Mouse (Mus musculus): ENCODE data around the gene Spast. TPM values are rescaled to one million over a fixed set of nuclear protein-coding genes. Genes with fewer than 3 reads are reported as not detected.
"Not testable (repeated sequence)": the region's sequence is repeated elsewhere in the genome, so short reads cannot be mapped to it uniquely, and the experiment has no call there.

Gene Spast
- polyA plus RNA-seq, 1 experiment from 2014 or later = 20.2 TPM

GRCm38 (mm10) chr17:74300089-74300488, 38.7 kb upstream of the Spast start:
- Histone ChIP-seq H3K4me2 (no peak overlapping the region), H3K36me3 (peaks cover 49% of the 10 kb centered on the region), H3K4me3 (no peak overlapping the region), H3K27ac (ENCODE audit: poor library complexity, severe bottlenecking) (no peak overlapping the region), H3K27me3 (replicated peaks) (no peaks in the 10 kb centered on the region), H3K9ac (no peak overlapping the region), H3K4me1 (replicated peaks) (no peaks in the 10 kb centered on the region), H3K9me3 (replicated peaks) (no peaks in the 10 kb centered on the region)
- no peak for ATAC-seq (ENCODE audit: insufficient number of reproducible peaks, low FRiP score)
- 87% methylated on average over 5 of the region's 5 CpGs for WGBS

GRCm38 (mm10) chr17:74304060-74304459, 34.7 kb upstream of the Spast start:
- H3K36me3 ChIP-seq = peaks cover 74% of the 10 kb centered on the region
- no peaks in the 10 kb centered on the region for H3K27me3 ChIP-seq (replicated peaks)
- no peak overlapping the region for H3K9ac ChIP-seq
- no peak overlapping the region for H3K4me3 ChIP-seq
- H3K27ac ChIP-seq (ENCODE audit: poor library complexity, severe bottlenecking) = no peak overlapping the region
- no peaks in the 10 kb centered on the region for H3K4me1 ChIP-seq (replicated peaks)
- no peaks in the 10 kb centered on the region for H3K9me3 ChIP-seq (replicated peaks)
- 87% methylated on average over 4 of the region's 4 CpGs for WGBS
- no peak overlapping the region for H3K4me2 ChIP-seq
- no peak for ATAC-seq (ENCODE audit: insufficient number of reproducible peaks, low FRiP score)

GRCm38 (mm10) chr17:74305616-74306015, 33.2 kb upstream of the Spast start:
- WGBS = 89% methylated on average over 4 of the region's 4 CpGs

GRCm38 (mm10) chr17:74306021-74306420, 32.8 kb upstream of the Spast start:
- Histone ChIP-seq H3K9ac (no peak overlapping the region), H3K36me3 (peaks cover 75% of the 10 kb centered on the region), H3K27ac (ENCODE audit: poor library complexity, severe bottlenecking) (no peak overlapping the region), H3K27me3 (replicated peaks) (no peaks in the 10 kb centered on the region), H3K4me1 (replicated peaks) (no peaks in the 10 kb centered on the region), H3K4me3 (no peak overlapping the region), H3K9me3 (replicated peaks) (no peaks in the 10 kb centered on the region), H3K4me2 (no peak overlapping the region)
- WGBS = 91% methylated on average over 1 of the region's 1 CpGs
- no peak for ATAC-seq (ENCODE audit: insufficient number of reproducible peaks, low FRiP score)

More at GRCm38 (mm10) chr17:74305616-74306015, 33.2 kb upstream of the Spast start:
- Histone ChIP-seq H3K4me2 (no peak overlapping the region), H3K9me3 (replicated peaks) (no peaks in the 10 kb centered on the region), H3K4me3 (no peak overlapping the region), H3K9ac (no peak overlapping the region), H3K4me1 (replicated peaks) (no peaks in the 10 kb centered on the region), H3K27ac (ENCODE audit: poor library complexity, severe bottlenecking) (no peak overlapping the region), H3K27me3 (replicated peaks) (no peaks in the 10 kb centered on the region), H3K36me3 (peaks cover 76% of the 10 kb centered on the region)
- ATAC-seq (ENCODE audit: insufficient number of reproducible peaks, low FRiP score) = no peak

- Histone ChIP-seq H3K4me2 (peak overlapping the region; percentile 80), H3K36me3 (peaks cover 19% of the 10 kb centered on the region), H3K9ac (peak overlapping the region; percentile 86), H3K27ac (ENCODE audit: poor library complexity, severe bottlenecking) (peak overlapping the region; percentile 94), H3K4me3 (peak overlapping the region; percentile 93), H3K27me3 (replicated peaks) (no peaks in the 10 kb centered on the region), H3K9me3 (replicated peaks) (no peaks in the 10 kb centered on the region; the same call in 1 of the 2 replicates), H3K4me1 (replicated peaks) (peaks cover 9% of the 10 kb centered on the region; the same call in 1 of the 2 replicates)
- under 1% methylated on average over 45 of the region's 45 CpGs for WGBS
- peak; percentile 83; the same call in 1 of the 2 replicates for ATAC-seq (ENCODE audit: insufficient number of reproducible peaks, low FRiP score)
These were observed 23.1 kb upstream of the Spast start for GRCm38 (mm10) chr17:74315445-74316308.

DNA sequence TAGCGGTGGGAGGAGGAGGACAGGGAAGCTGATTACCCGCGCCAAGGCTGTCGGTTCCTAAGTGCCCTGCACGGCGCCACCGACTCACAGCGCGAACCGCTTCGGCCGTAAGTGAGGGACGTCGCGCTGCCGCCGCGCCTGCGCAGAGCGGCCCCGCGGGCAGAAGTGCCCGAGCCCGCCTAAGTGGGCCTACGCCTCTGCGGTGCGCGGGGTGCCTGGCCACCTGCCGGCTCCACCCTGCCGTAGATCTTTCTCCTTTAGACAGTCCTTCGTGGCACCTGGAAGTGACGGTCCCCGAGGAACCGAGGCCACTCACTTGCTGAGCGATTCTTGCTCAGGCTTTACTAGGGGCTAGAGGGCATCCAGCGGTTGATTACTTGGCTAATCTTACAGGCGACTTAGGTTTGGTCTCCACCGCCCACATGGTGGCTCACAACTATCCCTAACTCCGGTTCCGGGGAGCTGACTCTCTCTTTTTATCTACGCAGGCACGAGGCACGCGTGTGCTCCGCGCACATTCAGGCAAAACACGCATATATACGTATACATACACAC, 22.4 kb upstream of the Spast start:
- peak overlapping the region; percentile 93 for H3K4me3 ChIP-seq
- under 1% methylated on average over 48 of the region's 48 CpGs for whole genome bisulfite sequencing
- H3K27ac ChIP-seq (ENCODE audit: poor library complexity, severe bottlenecking) = peak overlapping the region; percentile 94

GRCm38 (mm10) chr17:74318721-74319120, 20.1 kb upstream of the Spast start:
- Histone ChIP-seq H3K4me2 (no peak overlapping the region), H3K36me3 (no peaks in the 10 kb centered on the region), H3K4me3 (no peak overlapping the region), H3K4me1 (replicated peaks) (peaks cover 9% of the 10 kb centered on the region; the same call in 1 of the 2 replicates), H3K9me3 (replicated peaks) (no peaks in the 10 kb centered on the region; the same call in 1 of the 2 replicates), H3K9ac (no peak overlapping the region), H3K27ac (ENCODE audit: poor library complexity, severe bottlenecking) (no peak overlapping the region), H3K27me3 (replicated peaks) (no peaks in the 10 kb centered on the region)
- WGBS = 89% methylated on average over 6 of the region's 6 CpGs
- ATAC-seq (ENCODE audit: insufficient number of reproducible peaks, low FRiP score) = no peak

More for the DNA sequence above, 22.4 kb upstream of the Spast start:
- ATAC-seq (ENCODE audit: insufficient number of reproducible peaks, low FRiP score) = peak; percentile 95
- Histone ChIP-seq H3K9ac (peak overlapping the region; percentile 86), H3K36me3 (peaks cover 13% of the 10 kb centered on the region), H3K9me3 (replicated peaks) (no peaks in the 10 kb centered on the region; the same call in 1 of the 2 replicates), H3K4me1 (replicated peaks) (peaks cover 9% of the 10 kb centered on the region; the same call in 1 of the 2 replicates), H3K27me3 (replicated peaks) (no peaks in the 10 kb centered on the region), H3K4me2 (peak overlapping the region; percentile 80)

DNA sequence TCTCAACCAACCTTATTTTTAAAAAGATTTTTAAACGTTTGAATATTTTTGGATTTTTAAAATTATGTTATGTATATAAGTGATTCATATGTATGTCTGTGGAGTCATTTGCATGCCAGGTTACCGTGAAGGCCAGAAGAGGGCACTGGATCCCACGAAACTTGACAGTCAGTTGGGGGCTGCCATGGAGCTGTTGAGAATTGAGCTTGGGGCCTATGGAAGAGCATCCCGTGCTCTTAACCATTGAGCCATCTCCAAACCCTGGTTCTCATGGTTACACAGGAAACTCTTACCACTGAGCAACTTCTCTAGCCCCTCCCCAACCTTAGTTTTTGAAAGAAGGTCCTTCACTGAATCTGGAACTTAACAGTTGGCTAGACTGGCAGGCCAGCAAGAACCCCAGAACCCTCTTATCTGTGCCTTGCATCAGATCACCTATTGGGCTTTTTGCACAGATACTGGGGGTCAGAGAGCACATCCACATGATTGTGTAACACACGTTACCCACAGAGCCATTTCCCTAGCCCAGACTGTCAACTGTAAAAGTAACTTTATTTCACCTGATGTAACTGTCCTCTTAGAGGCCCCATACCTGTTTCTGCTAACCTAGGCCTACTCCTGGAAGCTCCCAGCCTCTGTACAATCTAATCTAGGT, 16.3 kb upstream of the Spast start:
- 53% methylated on average over 5 of the region's 5 CpGs for WGBS
- ATAC-seq (ENCODE audit: insufficient number of reproducible peaks, low FRiP score) = no peak

GRCm38 (mm10) chr17:74323844-74324243, 14.9 kb upstream of the Spast start, which contains the start of gene Dpy30:
Gene Dpy30, minus strand, starts transcription at chr17:74323944.
- Histone ChIP-seq H3K27ac (ENCODE audit: poor library complexity, severe bottlenecking) (no peak within 1 kb of the TSS), H3K4me1 (replicated peaks) (no peaks in the 10 kb centered on the region), H3K4me2 (no peak within 1 kb of the TSS), H3K9me3 (replicated peaks) (no peaks in the 10 kb centered on the region; the same call in 1 of the 2 replicates), H3K36me3 (no peaks in the 10 kb centered on the region), H3K4me3 (no peak within 1 kb of the TSS), H3K9ac (no peak within 1 kb of the TSS), H3K27me3 (replicated peaks) (no peaks in the 10 kb centered on the region)
- 76% methylated on average over 2 of the region's 2 CpGs for WGBS
- ATAC-seq (ENCODE audit: insufficient number of reproducible peaks, low FRiP score) = no peak

More for the DNA sequence above, 16.3 kb upstream of the Spast start:
- Histone ChIP-seq H3K4me3 (no peak overlapping the region), H3K9me3 (replicated peaks) (no peaks in the 10 kb centered on the region; the same call in 1 of the 2 replicates), H3K27ac (ENCODE audit: poor library complexity, severe bottlenecking) (no peak overlapping the region), H3K9ac (no peak overlapping the region), H3K4me2 (no peak overlapping the region), H3K4me1 (replicated peaks) (no peaks in the 10 kb centered on the region), H3K36me3 (no peaks in the 10 kb centered on the region), H3K27me3 (replicated peaks) (no peaks in the 10 kb centered on the region)

DNA sequence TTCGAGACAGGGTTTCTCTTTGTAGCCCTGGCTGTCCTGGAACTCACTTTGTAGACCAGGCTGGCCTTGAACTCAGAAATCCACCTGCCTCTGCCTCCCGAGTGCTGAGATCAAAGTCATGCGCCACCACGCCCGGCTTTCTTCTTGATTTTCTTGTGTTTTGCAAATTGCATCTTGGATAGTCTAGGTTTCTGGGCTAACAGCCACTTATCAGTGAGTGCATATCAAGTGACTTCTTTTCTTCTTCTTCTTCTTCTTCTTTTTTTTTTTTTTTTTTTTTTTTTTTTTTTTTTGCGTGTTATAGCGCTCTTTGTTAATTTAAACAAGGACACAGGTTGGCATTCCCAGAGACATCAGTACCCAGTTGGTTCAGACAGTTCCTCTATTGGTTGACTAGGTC, 11.6 kb upstream of the Spast start:
- H3K4me1 ChIP-seq (replicated peaks); H3K36me3 ChIP-seq; ATAC-seq (ENCODE audit: insufficient number of reproducible peaks, low FRiP score); H3K4me3 ChIP-seq; H3K27ac ChIP-seq (ENCODE audit: poor library complexity, severe bottlenecking); H3K9me3 ChIP-seq (replicated peaks); H3K9ac ChIP-seq; H3K27me3 ChIP-seq (replicated peaks); H3K4me2 ChIP-seq: not testable (repeated sequence)
- 78% methylated on average over 7 of the region's 7 CpGs for WGBS

- ATAC-seq (ENCODE audit: insufficient number of reproducible peaks, low FRiP score); H3K4me1 ChIP-seq (replicated peaks); H3K27me3 ChIP-seq (replicated peaks); H3K9ac ChIP-seq; H3K4me3 ChIP-seq; H3K4me2 ChIP-seq; H3K36me3 ChIP-seq; H3K27ac ChIP-seq (ENCODE audit: poor library complexity, severe bottlenecking); H3K9me3 ChIP-seq (replicated peaks): not testable (repeated sequence)
- 42% methylated on average over 2 of the region's 2 CpGs for WGBS
These were observed 10.6 kb upstream of the Spast start for GRCm38 (mm10) chr17:74328146-74328545.
